Mouse (Mus musculus) C2C12 (cell line): ENCODE measurements at regions not wholly inside any gene's neighbourhood (a gene's known extent, or its start where the extent isn't known, plus 50 kb on each side); places are given as distances from the start of the nearest gene placed in this dataset.

Experiments used
- H3K27me3 ChIP-seq: one replicate; pipeline ENCODE4 v1.6.1; 2011; ENCODE audit not compliant: control insufficient read depth, insufficient read depth, insufficient read length
- H3K36me3 ChIP-seq: one replicate; pipeline ENCODE4 v1.6.1; 2011; ENCODE audit not compliant: control insufficient read depth, insufficient read depth
- H3K4me3 ChIP-seq: one replicate; pipeline ENCODE4 v1.5.1; 2011; ENCODE audit warnings: mild to moderate bottlenecking, control low read depth; ENCODE audit not compliant: poor library complexity, insufficient read depth, severe bottlenecking
- H3K79me2 ChIP-seq: one replicate; pipeline ENCODE4 v1.6.1; 2011; ENCODE audit not compliant: control insufficient read depth, insufficient read depth
- H3K79me3 ChIP-seq: one replicate; pipeline ENCODE4 v1.6.1; 2011; ENCODE audit warnings: low read depth, control low read depth
- H3ac ChIP-seq: one replicate; pipeline ENCODE3; 2011; ENCODE audit warnings: low read depth; ENCODE audit not compliant: control insufficient read depth, insufficient read length
- CEBPB ChIP-seq: IDR thresholded peaks from one replicate; pipeline ENCODE4 v1.6.1; 2011; ENCODE audit warnings: low read depth, mild to moderate bottlenecking, control low read depth, moderate library complexity
- CTCF ChIP-seq: IDR thresholded peaks from one replicate; pipeline ENCODE4 v1.5.1; 2011; ENCODE audit not compliant: control insufficient read depth, insufficient read depth, insufficient read length
- FOSL1 ChIP-seq: IDR thresholded peaks from one replicate; pipeline ENCODE4 v1.8.0; 2011; ENCODE audit warnings: mild to moderate bottlenecking, low read length; ENCODE audit not compliant: poor library complexity, insufficient read depth, severe bottlenecking
- MAX ChIP-seq: IDR thresholded peaks from one replicate; pipeline ENCODE4 v1.6.1; 2011; ENCODE audit warnings: mild to moderate bottlenecking, control low read depth
- MYOD1 ChIP-seq: IDR thresholded peaks from one replicate; pipeline ENCODE4 v1.6.1; 2011; ENCODE audit warnings: low read depth; ENCODE audit not compliant: control insufficient read depth, insufficient read length
- MYOG ChIP-seq: IDR thresholded peaks from one replicate; pipeline ENCODE4 v1.6.1; 2011; ENCODE audit not compliant: control insufficient read depth, insufficient read length; ENCODE audit errors: extremely low read depth
- USF1 ChIP-seq: IDR thresholded peaks from one replicate; pipeline ENCODE4 v1.6.1; 2011; ENCODE audit warnings: low read depth, mild to moderate bottlenecking, control low read depth, moderate library complexity

DNA sequence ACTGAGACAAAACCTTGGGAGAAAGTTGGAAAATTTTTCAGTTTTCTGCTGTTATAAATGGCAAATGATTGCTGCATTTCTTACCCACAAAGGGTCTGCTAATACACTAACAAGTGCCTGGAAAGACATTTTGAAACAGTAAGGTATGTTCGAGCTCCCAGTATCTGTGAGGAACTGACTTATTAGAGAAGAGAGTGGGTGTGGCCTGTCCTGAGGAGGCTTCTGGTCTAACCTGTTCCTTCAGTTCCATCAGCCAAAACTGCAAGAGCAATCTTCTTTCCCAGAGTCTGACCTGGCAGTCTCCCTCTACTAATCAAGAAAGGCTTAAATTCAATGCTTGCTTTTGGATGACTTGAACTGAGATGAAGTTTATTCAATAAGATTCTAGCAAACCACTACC, 183.6 kb downstream of the Ptprc start:
- no peak overlapping the region for H3ac ChIP-seq
- H3K79me3 ChIP-seq, result no peaks in the 10 kb centered on the region
- H3K36me3 ChIP-seq, result no peaks in the 10 kb centered on the region
- no peaks in the 10 kb centered on the region for H3K27me3 ChIP-seq
- no peak overlapping the region for H3K4me3 ChIP-seq
- TF ChIP-seq MAX (no peak), CEBPB (no peak), CTCF (no peak), FOSL1 (no peak)
- no peaks in the 10 kb centered on the region for H3K79me2 ChIP-seq

DNA sequence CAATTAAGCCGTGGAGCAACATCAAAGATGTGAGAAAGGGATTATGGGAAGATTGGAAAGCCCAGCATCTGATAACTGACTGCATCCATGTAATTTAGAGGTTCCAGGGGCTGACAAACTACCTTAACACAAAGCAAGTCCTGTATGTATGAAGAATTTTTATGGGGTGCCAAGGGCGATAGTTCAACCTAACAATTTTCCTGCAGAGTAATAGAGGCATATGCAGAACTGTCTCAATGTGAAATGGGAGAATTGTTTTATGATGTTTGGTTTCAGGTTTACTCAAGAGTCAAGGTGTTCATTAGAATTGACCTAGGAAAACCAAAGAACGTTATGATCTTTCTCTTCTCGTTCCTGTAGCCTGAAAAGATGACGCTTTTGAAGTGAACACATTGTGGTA, 184.1 kb downstream of the Ptprc start:
- Histone ChIP-seq H3K79me3 (no peaks in the 10 kb centered on the region), H3K27me3 (no peaks in the 10 kb centered on the region), H3ac (no peak overlapping the region), H3K36me3 (no peaks in the 10 kb centered on the region), H3K4me3 (no peak overlapping the region), H3K79me2 (no peaks in the 10 kb centered on the region)
- TF ChIP-seq CTCF, result no peak
- no peak for TF ChIP-seq USF1

DNA sequence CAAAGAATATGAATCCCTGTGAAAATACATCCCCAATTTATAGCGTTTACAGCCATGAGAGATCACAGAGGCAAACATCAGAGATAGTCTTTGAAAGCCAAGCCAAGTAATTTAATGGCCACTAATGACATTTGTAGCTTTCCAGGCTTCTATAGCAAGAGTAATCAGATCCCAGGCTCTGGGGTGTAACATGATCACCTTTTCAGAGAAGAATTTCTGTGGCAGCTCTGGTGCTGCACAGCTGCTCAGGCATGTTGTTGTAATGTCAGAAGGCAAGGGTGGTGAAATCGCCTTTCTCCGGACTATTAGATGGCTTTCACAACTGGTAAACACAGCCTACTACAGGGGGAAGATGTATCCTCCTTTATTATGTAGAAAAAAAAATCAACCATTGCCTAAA, 202.1 kb downstream of the Ptprc start:
- no peak overlapping the region for H3ac ChIP-seq
- TF ChIP-seq MYOD1 (peak; percentile 80), MAX (no peak), USF1 (no peak), CEBPB (no peak)

DNA sequence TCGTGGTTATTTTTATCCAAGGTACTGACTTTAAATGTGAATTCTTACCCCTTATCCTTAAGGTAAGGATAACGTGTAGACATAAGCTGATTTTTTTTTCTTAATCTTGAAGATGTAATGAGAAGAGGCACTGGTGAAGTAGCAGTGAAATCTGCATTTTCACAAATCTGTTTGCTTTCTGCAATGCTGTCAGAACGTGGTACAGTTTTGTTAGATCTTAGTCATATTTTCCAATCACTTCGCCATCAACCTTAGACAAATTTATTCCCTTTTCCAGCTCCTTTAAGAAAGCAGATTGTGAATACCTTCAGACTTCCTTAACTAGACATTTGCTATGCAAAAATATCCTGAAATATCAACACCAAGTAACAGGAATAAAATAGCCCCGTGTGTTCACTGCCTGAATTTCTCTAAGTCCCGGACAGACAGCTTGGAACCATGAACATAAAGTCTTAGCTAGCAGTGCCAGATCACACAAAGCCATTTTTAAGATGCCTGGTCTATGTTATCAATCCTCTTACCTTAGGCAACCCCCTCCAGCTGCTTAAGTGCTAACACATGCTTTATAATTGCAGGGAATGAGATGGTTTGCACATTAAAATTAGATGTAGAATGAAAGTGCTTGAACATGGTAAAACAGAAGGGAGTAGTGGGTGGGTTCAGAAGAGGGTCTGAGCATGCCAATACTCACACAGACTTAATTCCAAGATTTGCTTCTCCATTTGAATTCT, 202.7 kb downstream of the Ptprc start:
- Histone ChIP-seq H3K79me2 (no peaks in the 10 kb centered on the region), H3K4me3 (no peak overlapping the region), H3ac (no peak overlapping the region), H3K36me3 (no peaks in the 10 kb centered on the region), H3K27me3 (no peaks in the 10 kb centered on the region), H3K79me3 (no peaks in the 10 kb centered on the region)
- TF ChIP-seq CTCF (no peak), USF1 (no peak), CEBPB (no peak), FOSL1 (no peak), MYOD1 (no peak), MYOG (no peak), MAX (no peak)

More for the DNA sequence above, 202.1 kb downstream of the Ptprc start:
- Histone ChIP-seq H3K27me3 (no peaks in the 10 kb centered on the region), H3K36me3 (no peaks in the 10 kb centered on the region), H3K79me3 (no peaks in the 10 kb centered on the region), H3K4me3 (no peak overlapping the region), H3K79me2 (no peaks in the 10 kb centered on the region)

DNA sequence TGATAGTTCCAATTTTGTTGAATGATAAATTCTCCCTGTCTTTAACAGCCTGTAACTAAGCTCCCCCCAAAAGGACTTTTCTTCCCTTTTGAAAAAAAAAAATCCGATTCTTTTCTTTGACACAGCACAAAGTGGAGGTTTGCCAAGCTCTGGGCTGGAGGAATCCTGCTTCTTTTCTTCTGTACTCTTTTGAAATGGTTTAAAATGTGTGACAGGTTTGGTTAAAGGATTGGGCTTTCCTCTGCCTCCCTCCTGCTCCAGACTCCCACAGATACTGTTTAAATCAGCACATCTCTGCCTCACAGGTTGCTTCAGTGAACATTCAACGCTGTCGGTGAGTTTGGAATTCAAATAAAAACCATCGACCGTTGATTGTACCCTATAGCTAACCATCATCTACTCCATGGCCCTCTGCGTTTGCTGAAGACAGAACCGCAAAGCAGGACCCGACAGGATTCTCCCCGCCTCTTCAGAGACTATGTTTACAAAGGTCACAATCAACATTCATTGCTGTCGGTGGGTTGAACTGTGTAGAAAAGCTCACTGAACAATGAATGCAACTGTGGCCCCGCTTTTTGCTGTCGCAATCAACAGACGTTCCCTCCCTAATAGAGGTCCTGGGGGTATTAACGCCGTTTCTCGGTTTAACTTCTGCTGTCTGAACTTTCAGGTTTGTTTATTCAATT, 209.2 kb downstream of the Ptprc start:
- TF ChIP-seq MAX, result no peak
- no peak for TF ChIP-seq FOSL1
- TF ChIP-seq CEBPB, result no peak
- no peak for TF ChIP-seq USF1
- no peak for TF ChIP-seq MYOG
- TF ChIP-seq MYOD1, result no peak
- no peak for TF ChIP-seq CTCF
- H3K79me3 ChIP-seq, result no peaks in the 10 kb centered on the region
- H3K4me3 ChIP-seq, result no peak overlapping the region
- H3ac ChIP-seq, result no peak overlapping the region
- no peaks in the 10 kb centered on the region for H3K79me2 ChIP-seq
- H3K27me3 ChIP-seq, result no peaks in the 10 kb centered on the region
- peaks cover 10% of the 10 kb centered on the region for H3K36me3 ChIP-seq

DNA sequence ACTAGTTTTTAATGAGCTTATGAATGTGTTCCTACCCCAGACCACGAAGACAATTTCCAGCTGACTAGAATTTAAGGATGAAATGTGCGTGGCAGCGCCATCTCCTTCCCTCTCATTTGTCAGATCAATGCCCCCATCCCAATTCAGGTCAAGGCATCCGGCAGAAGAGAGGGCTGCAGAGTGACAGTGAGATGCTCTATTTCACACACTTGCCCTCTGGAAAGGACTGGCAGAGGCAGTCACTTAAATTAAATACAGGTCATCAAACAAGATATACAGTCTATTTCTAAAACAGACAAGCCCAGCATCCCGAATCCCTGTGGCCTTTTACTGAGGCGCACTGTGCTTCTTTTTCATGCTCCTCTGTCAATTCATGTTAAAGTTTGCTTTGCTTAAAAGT, 211.9 kb downstream of the Ptprc start:
- Histone ChIP-seq H3ac (no peak overlapping the region), H3K79me2 (no peaks in the 10 kb centered on the region), H3K36me3 (peaks cover 10% of the 10 kb centered on the region), H3K79me3 (no peaks in the 10 kb centered on the region), H3K4me3 (no peak overlapping the region), H3K27me3 (no peaks in the 10 kb centered on the region)
- TF ChIP-seq CEBPB (no peak), MYOD1 (no peak), USF1 (no peak), MAX (no peak), CTCF (no peak), MYOG (no peak), FOSL1 (no peak)
